Mouse (Mus musculus) testis, adult 2 months (tissue): ENCODE results near the gene Camkk2. TPM values are rescaled to one million over a fixed set of nuclear protein-coding genes. Genes with fewer than 3 reads are reported as not detected.

ENCODE experiments used
- H3K27ac ChIP-seq: fragments of 200-500 bp; 2 replicates; pipeline ENCODE4 v1.5.1; 2012; ENCODE audit warnings: low read depth, low read length; ENCODE audit not compliant: control insufficient read depth, insufficient read depth
- H3K27me3 ChIP-seq: fragments of 200-500 bp; 2 replicates; pipeline ENCODE4 v1.6.1; 2012; ENCODE audit warnings: mild to moderate bottlenecking, low read length, moderate library complexity; ENCODE audit not compliant: control insufficient read depth, insufficient read depth
- H3K36me3 ChIP-seq: fragments of 200-500 bp; 2 replicates; pipeline ENCODE4 v1.6.1; 2012; ENCODE audit warnings: mild to moderate bottlenecking, low read length; ENCODE audit not compliant: control insufficient read depth, insufficient read depth
- H3K4me1 ChIP-seq: fragments of 200-500 bp; 2 replicates; pipeline ENCODE4 v1.6.1; 2012; ENCODE audit warnings: low read length; ENCODE audit not compliant: control insufficient read depth, insufficient read depth
- H3K4me3 ChIP-seq: fragments of 200-500 bp; 2 replicates; pipeline ENCODE4 v1.5.1; 2012; ENCODE audit warnings: low read depth, mild to moderate bottlenecking, low read length, moderate library complexity, mixed read lengths; ENCODE audit not compliant: control insufficient read depth
- CTCF ChIP-seq: fragments of 200-500 bp; IDR thresholded peaks from 2 replicates; pipeline ENCODE4 v1.5.1; 2012; ENCODE audit warnings: low read depth, mild to moderate bottlenecking, inconsistent platforms, low read length, moderate library complexity; ENCODE audit not compliant: control insufficient read depth, insufficient read depth, insufficient replicate concordance
- POLR2A ChIP-seq: fragments of 200-500 bp; IDR thresholded peaks from 2 replicates; pipeline ENCODE4 v1.6.1; 2012; ENCODE audit warnings: low read depth, mild to moderate bottlenecking, inconsistent platforms, low read length, moderate library complexity; ENCODE audit not compliant: control insufficient read depth
- polyA plus RNA-seq: library from polyadenylated mRNA; depleted of rRNA; stranded (reverse); fragments of >200 nt; gene quantifications from 2 replicates; pipeline ENCODE4 v1.2.3, GENCODE M21; 2012

The Camkk2 gene
- polyA plus RNA-seq, 1 experiment: 22.3 TPM

DNA sequence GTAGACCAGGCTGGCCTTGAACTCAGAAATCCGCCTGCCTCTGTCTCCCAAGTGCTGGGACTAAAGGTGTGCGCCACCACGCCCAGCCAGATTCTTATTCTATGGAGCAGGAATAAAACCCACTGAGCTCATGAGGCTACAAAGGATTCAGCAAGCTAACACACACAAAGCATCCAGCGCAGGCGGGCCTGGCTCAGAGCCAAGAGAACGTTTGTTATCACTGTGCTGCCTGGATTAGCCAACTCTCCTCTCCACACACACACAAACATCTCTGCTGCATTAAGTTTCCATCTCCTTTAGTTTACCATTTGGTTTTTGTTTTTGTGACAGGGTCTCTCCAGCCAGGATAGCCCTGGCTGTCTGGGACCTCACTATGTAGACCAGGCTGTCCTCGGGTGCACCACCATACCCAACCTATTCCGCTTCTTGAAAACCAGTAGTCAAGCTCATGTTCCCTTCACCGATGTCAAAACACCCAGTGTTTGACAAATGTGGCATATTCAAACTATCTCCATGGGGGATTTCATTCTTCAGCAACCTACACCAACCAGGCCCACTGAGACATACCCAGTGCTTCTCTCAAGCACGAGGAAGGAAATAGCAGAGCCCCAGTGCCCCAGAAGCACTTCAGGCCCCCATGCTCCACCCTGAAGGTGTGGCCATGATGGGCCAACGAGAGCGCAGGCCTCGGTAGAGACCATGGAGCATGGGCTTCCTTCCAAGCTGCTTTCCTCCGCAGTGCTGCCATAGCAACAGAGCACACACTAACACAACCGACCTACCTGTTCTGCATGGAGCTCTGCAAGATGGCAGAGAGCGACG, 19.6 kb upstream of the Camkk2 start:
- Histone ChIP-seq H3K27ac (no peak overlapping the region), H3K36me3 (no peaks in the 10 kb centered on the region; the same call in none of the 2 replicates), H3K4me1 (no peaks in the 10 kb centered on the region), H3K4me3 (no peak overlapping the region), H3K27me3 (no peaks in the 10 kb centered on the region)
- TF ChIP-seq POLR2A: no peak

- Histone ChIP-seq H3K4me1 (no peaks in the 10 kb centered on the region), H3K27ac (no peak overlapping the region), H3K36me3 (no peaks in the 10 kb centered on the region; the same call in none of the 2 replicates), H3K4me3 (no peak overlapping the region), H3K27me3 (no peaks in the 10 kb centered on the region)
- no peak for TF ChIP-seq POLR2A
- no peak for TF ChIP-seq CTCF
These were observed 18.7 kb upstream of the Camkk2 start for GRCm38 (mm10) chr5:122797866-122798265.

DNA sequence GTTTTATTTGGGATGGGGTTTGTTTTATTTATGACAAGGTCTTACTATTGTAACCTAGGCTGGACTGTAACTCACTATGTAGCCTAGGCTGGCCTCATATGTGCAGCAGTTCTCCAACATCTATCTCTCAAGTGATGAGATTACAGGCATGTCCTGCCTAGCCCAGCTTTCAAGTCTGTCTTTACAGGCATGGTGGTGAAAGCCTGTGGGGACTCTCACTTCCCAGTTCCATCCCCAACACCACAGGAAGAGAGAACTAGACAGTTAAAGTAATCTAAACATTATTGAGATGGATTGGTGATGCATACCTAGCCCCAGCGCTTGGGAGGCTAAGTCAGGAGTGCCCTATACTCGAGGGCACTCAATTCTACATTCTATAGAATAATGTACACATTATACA, 9.5 kb upstream of the Camkk2 start:
- TF ChIP-seq CTCF (no peak), POLR2A (no peak)
- Histone ChIP-seq H3K4me1 (no peaks in the 10 kb centered on the region), H3K36me3 (no peaks in the 10 kb centered on the region), H3K27me3 (no peaks in the 10 kb centered on the region), H3K27ac (no peak overlapping the region), H3K4me3 (no peak overlapping the region)

- H3K27ac ChIP-seq: no peak overlapping the region
- H3K27me3 ChIP-seq: no peaks in the 10 kb centered on the region
- TF ChIP-seq CTCF (no peak), POLR2A (no peak)
- no peaks in the 10 kb centered on the region for H3K36me3 ChIP-seq
- no peak overlapping the region for H3K4me3 ChIP-seq
- no peaks in the 10 kb centered on the region for H3K4me1 ChIP-seq
These were observed 7.0 kb upstream of the Camkk2 start for GRCm38 (mm10) chr5:122786035-122786819.

GRCm38 (mm10) chr5:122783726-122784406, 4.7 kb upstream of the Camkk2 start:
- Histone ChIP-seq H3K27me3 (no peaks in the 10 kb centered on the region), H3K4me1 (peaks cover 5% of the 10 kb centered on the region), H3K27ac (no peak overlapping the region; the same call in 1 of the 2 replicates), H3K4me3 (no peak overlapping the region), H3K36me3 (no peaks in the 10 kb centered on the region)
- TF ChIP-seq CTCF: no peak

DNA sequence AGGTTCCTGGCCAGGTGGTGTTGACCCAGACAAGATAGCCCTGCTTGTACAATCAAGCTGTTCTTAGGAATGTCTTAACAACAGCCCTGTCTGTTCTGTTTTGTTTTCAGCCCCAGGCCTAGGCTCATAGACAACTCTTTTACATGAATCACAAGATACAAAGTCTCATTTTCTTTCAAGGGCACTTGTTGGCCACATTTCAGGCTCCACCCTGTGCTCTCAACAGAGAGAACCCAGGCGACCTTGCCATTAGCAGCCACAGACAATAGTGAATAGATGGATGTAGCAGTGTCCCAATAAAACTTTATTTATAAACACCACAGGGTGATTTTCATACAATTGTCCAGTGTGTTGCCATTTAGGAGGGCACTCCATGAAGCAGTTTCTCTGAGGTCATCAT, 2.9 kb upstream of the Camkk2 start:
- H3K4me3 ChIP-seq: no peak overlapping the region
- H3K27me3 ChIP-seq: no peaks in the 10 kb centered on the region
- H3K36me3 ChIP-seq: no peaks in the 10 kb centered on the region
- H3K4me1 ChIP-seq: peaks cover 10% of the 10 kb centered on the region
- TF ChIP-seq CTCF (no peak), POLR2A (no peak)
- no peak overlapping the region for H3K27ac ChIP-seq

DNA sequence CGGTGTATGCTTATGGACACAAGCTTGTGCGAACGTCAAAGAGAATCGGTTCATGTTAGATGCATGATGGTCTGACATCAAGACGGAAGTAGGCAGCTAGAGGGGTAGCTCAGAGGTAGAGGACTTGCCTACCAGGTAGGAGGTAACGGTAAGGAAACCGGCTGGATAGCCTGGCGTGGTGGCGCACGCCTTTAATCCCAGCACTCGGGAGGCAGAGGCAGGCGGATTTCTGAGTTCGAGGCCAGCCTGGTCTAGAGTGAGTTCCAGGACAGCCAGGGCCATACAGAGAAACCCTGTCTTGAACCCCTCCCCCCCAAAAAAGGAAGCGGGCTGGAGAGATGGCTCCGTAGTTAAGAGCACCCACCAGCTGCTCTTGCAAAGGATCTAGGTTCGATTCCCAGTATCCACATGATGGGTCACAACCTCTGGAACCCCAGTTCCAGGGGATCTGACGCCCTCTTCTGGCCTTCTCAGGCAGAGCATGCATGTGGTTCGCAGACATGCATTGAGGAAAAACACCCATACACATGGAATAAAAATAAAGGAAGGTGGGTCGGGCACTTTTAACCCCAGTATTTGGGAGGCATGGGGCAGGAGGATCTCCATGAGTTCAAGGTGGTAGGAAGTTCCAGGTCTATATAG, 1.7 kb upstream of the Camkk2 start:
- TF ChIP-seq POLR2A: no peak
- peak; percentile 44; the same call in 1 of the 2 replicates for TF ChIP-seq CTCF
- Histone ChIP-seq H3K4me1 (peaks cover 10% of the 10 kb centered on the region), H3K36me3 (no peaks in the 10 kb centered on the region), H3K4me3 (no peak overlapping the region), H3K27ac (no peak overlapping the region), H3K27me3 (no peaks in the 10 kb centered on the region)
